Mouse (Mus musculus) thymus, adult 2 months (tissue): ENCODE data around the gene Lamtor4.

Source experiments
- CTCF ChIP-seq: fragments of 200-500 bp; IDR thresholded peaks from 2 replicates; pipeline ENCODE4 v1.5.1; 2012; ENCODE audit warnings: mild to moderate bottlenecking, control low read depth, low read length, moderate library complexity, borderline replicate concordance; ENCODE audit not compliant: control insufficient read depth, poor library complexity, insufficient read depth; ENCODE audit errors: extremely low read depth
- POLR2A ChIP-seq: fragments of 200-500 bp; IDR thresholded peaks from 2 replicates; pipeline ENCODE4 v1.6.1; 2012; ENCODE audit warnings: mild to moderate bottlenecking, low read length, control low read depth, moderate library complexity; ENCODE audit not compliant: control insufficient read depth, poor library complexity, insufficient read depth; ENCODE audit errors: extremely low read depth

GRCm38 (mm10) chr5:138233778-138234177 is 21.5 kb upstream of the Lamtor4 start:
- no peak for TF ChIP-seq POLR2A
- no peak for TF ChIP-seq CTCF
